Mouse (Mus musculus) testis, adult 2 months (tissue): ENCODE measurements around the gene Speg. TPM values are rescaled to one million over a fixed set of nuclear protein-coding genes. Genes with fewer than 3 reads are reported as not detected.

Experiments
- H3K27ac ChIP-seq: fragments of 200-500 bp; 2 replicates; pipeline ENCODE4 v1.5.1; 2012; ENCODE audit warnings: low read depth, low read length; ENCODE audit not compliant: control insufficient read depth, insufficient read depth
- H3K27me3 ChIP-seq: fragments of 200-500 bp; 2 replicates; pipeline ENCODE4 v1.6.1; 2012; ENCODE audit warnings: mild to moderate bottlenecking, low read length, moderate library complexity; ENCODE audit not compliant: control insufficient read depth, insufficient read depth
- H3K36me3 ChIP-seq: fragments of 200-500 bp; 2 replicates; pipeline ENCODE4 v1.6.1; 2012; ENCODE audit warnings: mild to moderate bottlenecking, low read length; ENCODE audit not compliant: control insufficient read depth, insufficient read depth
- H3K4me1 ChIP-seq: fragments of 200-500 bp; 2 replicates; pipeline ENCODE4 v1.6.1; 2012; ENCODE audit warnings: low read length; ENCODE audit not compliant: control insufficient read depth, insufficient read depth
- H3K4me3 ChIP-seq: fragments of 200-500 bp; 2 replicates; pipeline ENCODE4 v1.5.1; 2012; ENCODE audit warnings: low read depth, mild to moderate bottlenecking, low read length, moderate library complexity, mixed read lengths; ENCODE audit not compliant: control insufficient read depth
- CTCF ChIP-seq: fragments of 200-500 bp; IDR thresholded peaks from 2 replicates; pipeline ENCODE4 v1.5.1; 2012; ENCODE audit warnings: low read depth, mild to moderate bottlenecking, inconsistent platforms, low read length, moderate library complexity; ENCODE audit not compliant: control insufficient read depth, insufficient read depth, insufficient replicate concordance
- POLR2A ChIP-seq: fragments of 200-500 bp; IDR thresholded peaks from 2 replicates; pipeline ENCODE4 v1.6.1; 2012; ENCODE audit warnings: low read depth, mild to moderate bottlenecking, inconsistent platforms, low read length, moderate library complexity; ENCODE audit not compliant: control insufficient read depth
- polyA plus RNA-seq: library from polyadenylated mRNA; depleted of rRNA; stranded (reverse); fragments of >200 nt; gene quantifications from 2 replicates; pipeline ENCODE4 v1.2.3, GENCODE M21; 2012

Speg gene
- polyA plus RNA-seq, 1 experiment: 1.4 TPM

- peaks cover 11% of the 10 kb centered on the region for H3K4me1 ChIP-seq
- H3K27me3 ChIP-seq: no peaks in the 10 kb centered on the region
- TF ChIP-seq POLR2A (no peak), CTCF (no peak)
- no peaks in the 10 kb centered on the region for H3K36me3 ChIP-seq
- H3K27ac ChIP-seq: no peak overlapping the region
- H3K4me3 ChIP-seq: no peak overlapping the region
Observed at GRCm38 (mm10) chr1:75340519-75340918, 34.6 kb upstream of the Speg start.

DNA sequence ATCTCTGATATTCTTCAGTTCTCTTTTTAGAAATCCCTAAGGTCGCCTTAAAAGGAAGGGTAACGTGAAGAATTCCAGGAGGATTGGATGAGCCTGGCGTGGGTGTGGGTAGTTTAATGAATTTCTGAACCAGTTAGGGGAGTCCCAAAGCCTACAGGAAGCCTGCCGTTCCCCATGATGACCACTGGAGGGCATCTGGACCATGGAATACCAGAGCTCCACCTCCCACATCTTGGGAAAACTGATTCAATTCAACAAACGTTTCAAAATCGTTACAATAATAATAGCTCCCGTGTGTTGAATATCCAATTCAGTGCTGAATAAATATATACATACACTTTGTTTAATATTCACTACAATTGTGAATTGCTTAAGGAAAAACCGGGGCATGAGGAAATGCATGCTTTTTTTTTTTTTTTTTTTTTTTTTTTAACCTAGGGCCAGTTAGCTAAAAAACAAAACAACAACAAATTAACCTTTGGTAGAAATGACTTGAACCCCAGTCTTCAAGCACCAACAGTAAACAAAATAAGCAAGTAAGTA is 32.2 kb upstream of the Speg start:
- Histone ChIP-seq H3K27ac (no peak overlapping the region), H3K4me1 (peaks cover 12% of the 10 kb centered on the region), H3K36me3 (no peaks in the 10 kb centered on the region), H3K4me3 (no peak overlapping the region), H3K27me3 (no peaks in the 10 kb centered on the region)
- no peak for TF ChIP-seq POLR2A
- peak; percentile 69; the same call in 1 of the 2 replicates for TF ChIP-seq CTCF

GRCm38 (mm10) chr1:75344291-75345035 is 30.6 kb upstream of the Speg start:
- Histone ChIP-seq H3K36me3 (no peaks in the 10 kb centered on the region), H3K27ac (peak overlapping the region; percentile 41), H3K27me3 (no peaks in the 10 kb centered on the region), H3K4me3 (no peak overlapping the region), H3K4me1 (peaks cover 12% of the 10 kb centered on the region)
- TF ChIP-seq POLR2A (no peak), CTCF (no peak)

DNA sequence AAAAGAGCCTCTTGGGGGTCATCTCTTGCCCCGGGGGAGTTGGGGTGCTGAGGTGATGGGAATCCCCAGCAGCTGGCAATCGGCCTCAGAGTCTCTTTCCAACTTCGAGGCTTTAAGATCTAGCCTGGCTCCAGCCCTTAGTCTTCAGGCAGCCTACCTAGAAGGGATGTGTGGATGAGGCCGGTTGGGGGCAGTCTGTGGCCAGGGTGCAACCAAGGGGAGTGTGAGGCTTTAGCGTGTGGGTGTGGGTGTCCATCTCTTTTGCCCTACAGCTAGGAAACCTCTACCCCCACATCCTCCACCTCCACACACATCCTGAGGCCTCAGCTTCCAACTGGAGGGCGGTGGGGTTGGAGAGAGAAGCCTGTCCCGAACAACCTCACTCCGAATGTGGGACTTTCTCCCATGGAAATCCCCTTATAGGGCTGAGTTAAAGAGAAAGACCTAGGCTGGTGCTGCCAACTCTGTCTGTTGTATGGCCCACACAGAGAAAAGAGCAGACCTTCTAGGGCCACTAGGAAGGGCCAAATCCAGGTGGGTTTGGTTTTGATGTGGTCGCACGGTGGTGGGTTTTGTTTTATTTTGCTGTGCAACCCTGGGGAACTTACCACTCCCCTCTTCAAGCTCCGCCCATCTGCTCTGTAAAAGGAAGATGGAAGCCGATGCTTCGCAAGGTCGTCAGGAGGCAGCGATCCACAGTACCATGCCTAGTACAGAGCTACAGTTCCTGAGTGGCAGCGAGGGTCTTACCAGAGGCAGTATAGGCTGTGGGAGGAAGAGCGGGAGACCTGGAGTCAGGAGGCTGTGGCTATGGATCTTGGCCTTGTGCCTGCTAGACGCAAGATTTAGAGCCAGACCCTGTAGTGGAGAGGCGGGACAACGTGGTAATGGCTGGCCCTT is 29.8 kb upstream of the Speg start:
- Histone ChIP-seq H3K27me3 (no peaks in the 10 kb centered on the region), H3K36me3 (no peaks in the 10 kb centered on the region), H3K4me1 (peaks cover 12% of the 10 kb centered on the region), H3K27ac (peak overlapping the region; percentile 41; the same call in 1 of the 2 replicates), H3K4me3 (peak overlapping the region; percentile 37)
- TF ChIP-seq POLR2A (no peak), CTCF (no peak)

DNA sequence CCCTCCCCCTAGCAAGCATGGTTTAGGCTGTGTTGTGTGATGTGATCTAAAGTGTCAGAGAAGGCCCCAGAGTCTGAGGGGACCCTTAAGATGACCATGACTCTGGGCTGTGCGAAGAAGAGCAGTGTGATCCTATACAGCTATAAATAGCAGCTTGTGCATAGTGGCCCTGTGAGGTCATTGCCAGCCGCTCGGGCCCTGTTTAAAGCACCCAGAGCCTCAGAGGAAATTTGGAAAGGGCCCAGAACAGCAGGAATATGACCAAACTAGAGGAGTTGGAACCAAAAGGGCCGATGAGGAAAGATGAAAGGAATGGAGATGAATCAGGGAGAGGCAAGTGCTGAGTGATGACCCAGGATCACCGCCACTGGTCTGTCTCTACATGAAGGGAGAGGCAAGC is 27.8 kb upstream of the Speg start:
- Histone ChIP-seq H3K4me1 (peaks cover 12% of the 10 kb centered on the region), H3K4me3 (no peak overlapping the region), H3K27me3 (no peaks in the 10 kb centered on the region), H3K36me3 (no peaks in the 10 kb centered on the region), H3K27ac (no peak overlapping the region)
- no peak for TF ChIP-seq POLR2A

DNA sequence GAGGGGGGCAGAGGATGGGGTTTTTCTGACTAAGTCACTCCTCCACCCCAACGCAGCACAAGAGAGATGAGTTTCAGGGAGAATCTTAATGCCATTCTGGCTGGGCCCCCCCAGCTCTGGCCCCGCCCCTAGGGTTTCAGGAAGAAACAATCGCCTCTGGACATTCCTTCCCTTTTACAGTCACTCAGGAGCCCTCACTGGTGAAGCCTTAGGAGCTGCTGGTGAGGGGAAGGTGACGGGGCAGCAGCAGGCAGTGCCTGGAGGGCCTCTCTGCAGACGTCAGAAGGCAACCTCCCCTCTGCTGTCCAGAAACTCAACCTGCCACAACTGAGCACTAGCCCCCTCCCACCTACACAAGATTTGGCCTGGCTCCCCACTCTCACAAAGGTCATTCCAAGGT is 25.8 kb upstream of the Speg start:
- Histone ChIP-seq H3K4me3 (no peak overlapping the region), H3K4me1 (peaks cover 12% of the 10 kb centered on the region), H3K36me3 (no peaks in the 10 kb centered on the region), H3K27me3 (no peaks in the 10 kb centered on the region), H3K27ac (no peak overlapping the region)
- TF ChIP-seq POLR2A (no peak), CTCF (no peak)

GRCm38 (mm10) chr1:75357261-75357660 is 17.8 kb upstream of the Speg start:
- Histone ChIP-seq H3K27ac (no peak overlapping the region), H3K4me3 (no peak overlapping the region), H3K27me3 (no peaks in the 10 kb centered on the region; the same call in 1 of the 2 replicates), H3K36me3 (no peaks in the 10 kb centered on the region), H3K4me1 (peaks cover 9% of the 10 kb centered on the region)
- no peak for TF ChIP-seq POLR2A
- no peak for TF ChIP-seq CTCF
